Mouse (Mus musculus) heart, embryonic 13.5 days (tissue): Measurements from ENCODE around the gene Duox2. TPM values are rescaled to one million over a fixed set of nuclear protein-coding genes. Genes with fewer than 3 reads are reported as not detected.
"Not testable (repeated sequence)": the region's sequence is repeated elsewhere in the genome, so short reads cannot be mapped to it uniquely, and the experiment has no call there.

ENCODE experiments used
- ATAC-seq: fragments of 200-750 bp; cut with Nextera tagmentation; 2 replicates; pipeline ENCODE4 v1.8.0; 2017; ENCODE audit warnings: moderate TSS enrichment; ENCODE audit not compliant: insufficient number of reproducible peaks, low FRiP score, low TSS enrichment; ENCODE audit errors: extremely low read depth
- H3K27ac ChIP-seq: fragments of 300-500 bp; sonication (generic); replicated peaks from 2 replicates; pipeline ENCODE4 v1.5.1; 2015; ENCODE audit warnings: moderate library complexity, mild to moderate bottlenecking, inconsistent platforms
- H3K27me3 ChIP-seq: fragments of 300-500 bp; sonication (generic); replicated peaks from 2 replicates; pipeline ENCODE4 v1.6.1; 2015; ENCODE audit warnings: mild to moderate bottlenecking, inconsistent platforms
- H3K36me3 ChIP-seq: fragments of 300-500 bp; sonication (generic); 2 replicates; pipeline ENCODE4 v1.6.1; 2015; ENCODE audit warnings: mild to moderate bottlenecking, inconsistent platforms
- H3K4me1 ChIP-seq: fragments of 300-500 bp; sonication (generic); 2 replicates; pipeline ENCODE4 v1.6.1; 2015; ENCODE audit warnings: inconsistent platforms
- H3K4me2 ChIP-seq: fragments of 300-500 bp; sonication (generic); 2 replicates; pipeline ENCODE4 v1.6.1; 2015; ENCODE audit warnings: inconsistent platforms, mild to moderate bottlenecking, moderate library complexity
- H3K4me3 ChIP-seq: fragments of 300-500 bp; sonication (generic); 2 replicates; pipeline ENCODE4 v1.5.1; 2015; ENCODE audit warnings: moderate library complexity, mild to moderate bottlenecking, inconsistent platforms
- H3K9ac ChIP-seq: fragments of 300-500 bp; sonication (generic); 2 replicates; pipeline ENCODE4 v1.6.1; 2015; ENCODE audit warnings: inconsistent platforms, mild to moderate bottlenecking, moderate library complexity
- H3K9me3 ChIP-seq: fragments of 300-500 bp; sonication (generic); 2 replicates; pipeline ENCODE4 v1.6.1; 2016; ENCODE audit warnings: inconsistent platforms
- WGBS: fragments of 180-500 bp; shearing (Covaris S2); methylation state at CpG from one replicate; pipeline ENCODE4 v1.1.7; 2015; ENCODE audit warnings: mixed read lengths; 5-methylcytosine and 5-hydroxymethylcytosine counted together
- polyA plus RNA-seq: library from polyadenylated mRNA; unstranded; fragments of >200 nt; fragmentation: Nextera tagmentation; extraction: Ambion mirVana; gene quantifications from 2 replicates; pipeline ENCODE4 v1.2.1, GENCODE M21; 2015

Gene Duox2
- 0.06 and 0.17 TPM in 2 replicates for polyA plus RNA-seq

DNA sequence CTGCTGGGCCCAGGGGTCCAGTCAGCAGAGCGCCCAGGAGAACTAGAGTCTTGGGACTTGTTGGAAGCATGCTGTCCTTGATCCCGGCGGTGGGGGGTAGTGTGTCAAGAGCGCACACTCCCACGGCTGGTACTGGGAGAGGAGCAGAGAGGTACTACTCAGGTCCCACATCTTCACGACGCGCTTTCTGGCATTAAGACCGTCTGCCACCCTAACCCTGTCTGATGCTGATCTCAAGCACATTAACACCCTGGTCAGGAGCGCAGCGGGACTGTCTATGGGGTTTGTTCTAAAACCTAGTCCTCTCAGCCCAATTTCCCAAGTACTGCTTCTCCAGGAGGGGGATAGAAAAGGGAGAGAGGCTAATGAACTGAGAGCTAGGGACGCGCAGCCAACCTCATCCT lies at the start of gene Duox2:
TSS of gene Duox2 (minus strand) at position 354 of the 404 bp plus-strand sequence.
- no peaks in the 10 kb centered on the region for H3K9me3 ChIP-seq
- no peak within 1 kb of the TSS for H3K27ac ChIP-seq
- no peak for ATAC-seq
- WGBS, result 5% methylated on average over 13 of the region's 13 CpGs
- peaks cover 53% of the 10 kb centered on the region for H3K4me1 ChIP-seq
- H3K36me3 ChIP-seq, result no peaks in the 10 kb centered on the region
- H3K27me3 ChIP-seq, result peaks cover 99% of the 10 kb centered on the region
- H3K4me2 ChIP-seq, result peak within 1 kb of the TSS; percentile 73
- peak within 1 kb of the TSS; percentile 47 for H3K4me3 ChIP-seq
- peak within 1 kb of the TSS; percentile 53 for H3K9ac ChIP-seq

DNA sequence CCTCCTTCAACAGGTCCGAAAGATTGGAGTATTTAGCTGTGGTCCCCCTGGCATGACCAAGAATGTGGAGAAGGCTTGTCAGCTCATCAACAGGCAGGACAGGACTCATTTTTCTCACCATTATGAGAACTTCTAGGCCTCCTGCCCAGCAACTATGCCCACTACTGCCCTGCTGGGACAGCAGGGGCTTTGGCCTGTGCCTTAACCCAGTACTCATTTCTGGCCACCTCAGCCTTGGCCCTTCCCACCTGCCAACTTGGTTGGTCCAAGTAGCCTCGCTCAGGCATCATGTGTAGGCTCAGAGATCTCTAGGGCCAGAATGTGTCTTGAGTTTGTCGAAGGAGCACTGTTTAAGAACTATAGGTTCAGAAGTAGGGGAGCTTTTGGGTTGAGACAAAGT lies 49.0 kb upstream of the Duox2 start:
- Histone ChIP-seq H3K27ac (no peak overlapping the region), H3K27me3 (peaks cover 12% of the 10 kb centered on the region), H3K36me3 (no peaks in the 10 kb centered on the region), H3K4me3 (no peak overlapping the region), H3K4me2 (no peak overlapping the region), H3K9ac (no peak overlapping the region), H3K4me1 (peaks cover 25% of the 10 kb centered on the region), H3K9me3 (no peaks in the 10 kb centered on the region)
- ATAC-seq, result no peak
- 77% methylated on average over 3 of the region's 3 CpGs for WGBS

DNA sequence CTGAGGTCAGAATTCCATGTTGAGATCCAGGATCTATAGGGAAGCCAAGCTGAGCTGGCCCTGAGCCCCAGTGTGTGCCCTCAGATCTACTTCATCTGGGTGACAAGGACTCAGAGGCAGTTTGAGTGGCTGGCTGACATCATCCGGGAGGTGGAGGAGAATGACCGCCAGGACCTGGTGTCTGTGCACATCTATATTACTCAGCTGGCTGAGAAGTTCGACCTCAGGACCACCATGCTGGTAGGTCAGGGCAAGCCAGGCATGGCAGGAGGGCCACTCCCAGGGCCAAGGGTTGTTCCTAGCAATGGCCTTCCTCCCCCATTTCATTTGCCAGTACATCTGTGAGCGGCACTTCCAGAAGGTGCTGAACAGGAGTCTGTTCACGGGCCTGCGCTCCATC lies 47.9 kb upstream of the Duox2 start:
- H3K4me2 ChIP-seq, H3K9me3 ChIP-seq, H3K4me3 ChIP-seq, H3K9ac ChIP-seq, ATAC-seq, H3K36me3 ChIP-seq, H3K27ac ChIP-seq: not testable (repeated sequence)
- H3K4me1 ChIP-seq, result peaks cover 17% of the 10 kb centered on the region
- H3K27me3 ChIP-seq, result peaks cover 13% of the 10 kb centered on the region
- 77% methylated on average over 6 of the region's 6 CpGs for WGBS

DNA sequence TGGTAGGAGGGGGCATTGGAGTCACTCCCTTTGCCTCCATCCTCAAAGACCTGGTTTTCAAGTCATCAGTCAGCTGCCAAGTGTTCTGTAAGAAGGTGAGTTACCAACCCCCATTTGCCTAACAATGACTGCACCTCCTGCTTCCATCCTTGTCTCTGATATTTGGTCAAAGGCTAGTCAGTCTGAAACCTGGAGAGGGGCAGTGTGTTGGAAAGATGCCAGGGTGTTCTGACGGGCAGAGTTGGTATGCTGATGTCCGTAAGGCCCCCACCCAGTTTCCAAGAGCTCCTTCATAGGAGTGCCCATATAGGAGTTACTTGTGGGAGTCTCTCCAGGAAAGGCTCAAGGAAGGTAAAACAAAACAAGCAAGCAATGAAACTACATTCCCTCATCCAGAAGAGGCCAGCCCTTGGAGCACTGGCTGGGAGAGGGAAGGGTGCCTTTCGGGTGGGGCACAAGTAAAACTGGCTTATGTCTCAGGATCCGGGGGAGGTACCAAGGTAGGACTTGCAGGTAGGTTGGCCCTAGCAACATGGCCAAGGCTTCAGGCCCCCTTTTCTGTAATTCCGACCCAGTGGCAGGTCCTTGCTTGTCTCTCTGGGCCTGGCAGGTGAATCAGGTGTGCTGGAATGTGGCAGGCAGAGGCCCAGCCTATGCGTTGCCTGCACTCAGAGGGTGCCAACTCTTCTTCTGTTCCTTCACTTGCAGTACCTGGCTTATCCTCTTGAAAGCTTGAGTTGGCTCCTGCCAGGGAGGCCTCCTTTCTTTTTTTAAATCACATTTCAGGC lies 47.1 kb upstream of the Duox2 start:
- Histone ChIP-seq H3K9me3 (no peaks in the 10 kb centered on the region), H3K27me3 (peaks cover 13% of the 10 kb centered on the region), H3K27ac (no peak overlapping the region), H3K4me3 (no peak overlapping the region), H3K9ac (no peak overlapping the region), H3K4me1 (peaks cover 17% of the 10 kb centered on the region), H3K36me3 (no peaks in the 10 kb centered on the region), H3K4me2 (no peak overlapping the region)
- ATAC-seq, result no peak
- 67% methylated on average over 6 of the region's 6 CpGs for WGBS

DNA sequence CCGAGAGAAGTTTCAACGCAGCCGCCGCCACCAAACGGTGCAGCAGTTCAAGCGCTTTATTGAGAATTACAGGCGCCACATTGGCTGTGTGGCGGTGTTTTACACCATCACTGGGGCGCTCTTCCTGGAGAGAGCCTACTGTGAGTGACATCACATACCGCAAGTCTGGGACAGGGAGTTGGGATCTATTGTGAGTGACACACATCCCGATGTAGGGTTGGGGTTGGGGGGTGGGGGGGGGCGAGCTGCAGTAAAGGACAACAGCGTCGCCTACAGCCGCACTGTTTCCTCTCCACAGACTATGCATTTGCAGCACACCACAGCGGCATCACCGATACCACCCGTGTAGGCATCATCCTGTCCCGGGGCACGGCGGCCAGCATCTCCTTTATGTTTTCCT lies 39.0 kb upstream of the Duox2 start:
- Histone ChIP-seq H3K9me3 (no peaks in the 10 kb centered on the region), H3K4me2 (peak overlapping the region; percentile 40), H3K4me3 (0 out of 2 replicates have a peak overlapping the region, but pooled peaks have one; percentile 3), H3K36me3 (no peaks in the 10 kb centered on the region), H3K4me1 (peaks cover 12% of the 10 kb centered on the region), H3K27me3 (peaks cover 23% of the 10 kb centered on the region), H3K9ac (no peak overlapping the region), H3K27ac (no peak overlapping the region)
- no peak for ATAC-seq
- WGBS, result 55% methylated on average over 21 of the region's 21 CpGs

DNA sequence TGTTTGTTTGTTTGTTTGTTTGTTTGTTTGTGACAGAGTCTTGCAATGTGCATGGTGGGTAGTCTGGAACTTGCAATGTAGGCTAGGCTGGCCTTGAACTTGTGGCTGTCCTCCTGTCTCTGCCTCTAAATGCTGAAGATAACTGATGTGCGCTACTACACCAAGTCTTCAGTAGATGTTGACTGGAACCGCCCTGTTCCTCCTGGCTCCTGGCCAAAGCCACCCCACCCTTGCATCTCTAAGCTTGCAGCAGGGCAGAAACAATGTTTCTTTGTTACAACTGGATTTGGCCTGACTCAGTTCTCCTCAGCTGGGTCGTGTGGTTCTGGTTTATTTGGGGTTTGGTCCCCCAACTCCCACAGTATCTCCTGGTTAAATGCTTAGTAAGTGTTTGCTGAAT lies 35.9 kb upstream of the Duox2 start:
- no peaks in the 10 kb centered on the region for H3K9me3 ChIP-seq
- no peaks in the 10 kb centered on the region for H3K36me3 ChIP-seq
- no peak overlapping the region for H3K9ac ChIP-seq
- H3K27me3 ChIP-seq, result peaks cover 22% of the 10 kb centered on the region
- no peak overlapping the region for H3K4me2 ChIP-seq
- no peak overlapping the region for H3K4me3 ChIP-seq
- H3K4me1 ChIP-seq, result peaks cover 12% of the 10 kb centered on the region
- no peak for ATAC-seq
- WGBS, result 58% methylated on average over 3 of the region's 3 CpGs
- H3K27ac ChIP-seq, result no peak overlapping the region

DNA sequence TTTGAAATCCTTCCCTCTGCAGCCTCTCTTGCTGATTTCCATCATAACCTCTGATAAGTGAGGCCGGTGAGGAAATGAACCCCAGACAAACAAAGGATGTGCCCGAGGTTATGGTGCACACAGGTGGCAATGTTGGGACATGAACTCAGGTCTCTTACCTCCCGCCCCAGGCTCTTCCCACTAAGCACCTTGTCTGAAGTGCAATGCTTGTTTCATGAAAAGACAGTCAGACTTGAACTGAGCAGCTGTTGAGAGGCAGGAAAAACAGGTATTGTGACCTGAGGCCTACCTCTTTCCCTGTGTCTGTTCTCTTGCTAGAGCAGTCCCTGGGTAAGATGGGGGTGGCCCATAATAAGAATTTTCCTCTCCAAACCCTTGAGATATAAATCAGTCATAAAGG lies 34.0 kb upstream of the Duox2 start:
- H3K4me3 ChIP-seq, result no peak overlapping the region
- peaks cover 6% of the 10 kb centered on the region; the same call in 1 of the 2 replicates for H3K27me3 ChIP-seq
- H3K9me3 ChIP-seq, result no peaks in the 10 kb centered on the region
- H3K27ac ChIP-seq, result no peak overlapping the region
- WGBS, result 75% methylated on average over 3 of the region's 3 CpGs
- no peak for ATAC-seq
- H3K36me3 ChIP-seq, result no peaks in the 10 kb centered on the region
- H3K9ac ChIP-seq, result no peak overlapping the region
- peaks cover 16% of the 10 kb centered on the region for H3K4me1 ChIP-seq
- no peak overlapping the region for H3K4me2 ChIP-seq

DNA sequence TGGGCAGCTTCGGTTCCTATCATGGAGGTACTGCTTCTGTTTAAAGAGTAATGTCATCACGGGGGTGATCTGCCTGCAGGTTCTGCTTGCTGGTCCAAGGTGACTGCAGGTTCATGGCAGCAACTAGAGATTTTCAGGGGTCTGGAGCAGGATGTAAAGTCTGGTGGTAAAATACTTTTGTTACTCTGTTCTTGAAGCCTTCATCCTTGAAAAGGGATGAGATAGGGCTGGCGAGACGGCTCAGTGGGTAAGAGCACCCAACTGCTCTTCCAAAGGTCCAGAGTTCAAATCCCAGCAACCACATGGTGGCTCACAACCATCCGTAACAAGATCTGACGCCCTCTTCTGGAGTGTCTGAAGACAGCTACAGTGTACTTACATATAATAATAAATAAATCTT lies 32.1 kb upstream of the Duox2 start:
- H3K36me3 ChIP-seq, H3K4me1 ChIP-seq, H3K27me3 ChIP-seq, H3K9me3 ChIP-seq, ATAC-seq, H3K27ac ChIP-seq, H3K9ac ChIP-seq, H3K4me3 ChIP-seq, H3K4me2 ChIP-seq: not testable (repeated sequence)
- WGBS, result 74% methylated on average over 6 of the region's 6 CpGs

DNA sequence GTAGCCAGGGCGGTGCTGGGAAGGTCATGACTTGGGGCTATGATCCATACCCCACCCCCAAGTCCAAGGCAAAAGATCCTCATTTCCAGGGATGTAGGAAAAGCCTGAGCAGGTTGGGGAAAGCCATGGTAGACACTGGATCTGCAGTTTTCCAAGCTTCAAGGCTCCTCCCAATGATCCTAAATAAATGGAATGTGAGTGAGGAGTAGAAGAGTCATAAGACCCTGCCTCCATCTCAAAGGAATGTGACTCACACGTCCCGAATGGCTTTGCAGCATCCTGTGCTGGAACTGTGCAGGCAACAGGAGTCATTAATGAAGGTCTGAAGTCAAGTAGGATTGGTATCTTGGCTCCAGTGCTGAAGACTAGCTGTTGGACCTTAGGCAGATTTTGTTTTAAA lies 29.7 kb upstream of the Duox2 start:
- ATAC-seq, result no peak

DNA sequence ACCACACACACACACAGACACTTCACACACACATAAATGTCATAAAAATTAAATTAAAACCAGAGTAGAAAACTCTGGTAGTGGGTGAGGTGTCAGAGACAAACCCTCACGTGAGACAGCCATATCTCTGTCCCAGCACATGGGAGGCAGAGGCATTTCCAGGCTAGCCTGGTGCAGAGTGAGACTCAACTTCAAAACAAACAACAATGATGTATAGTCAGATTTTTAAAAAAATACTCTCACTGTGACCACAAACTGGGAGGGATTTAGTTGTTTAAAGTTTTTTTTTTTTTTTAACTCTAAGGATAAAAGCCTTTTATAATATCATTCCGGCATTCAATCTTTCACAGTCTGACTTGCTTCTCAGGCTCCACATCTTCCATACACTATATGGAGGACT lies 27.1 kb upstream of the Duox2 start:
- 60% methylated on average over 2 of the region's 2 CpGs for WGBS
- no peaks in the 10 kb centered on the region for H3K27me3 ChIP-seq
- no peak overlapping the region for H3K27ac ChIP-seq
- H3K4me2 ChIP-seq, result no peak overlapping the region
- no peak for ATAC-seq
- no peaks in the 10 kb centered on the region for H3K36me3 ChIP-seq
- H3K4me1 ChIP-seq, result peaks cover 5% of the 10 kb centered on the region
- H3K9me3 ChIP-seq, result no peaks in the 10 kb centered on the region
- no peak overlapping the region for H3K4me3 ChIP-seq
- no peak overlapping the region for H3K9ac ChIP-seq

More for the DNA sequence above, 29.7 kb upstream of the Duox2 start:
- H3K9ac ChIP-seq, result no peak overlapping the region
- no peak overlapping the region for H3K4me3 ChIP-seq
- no peak overlapping the region for H3K4me2 ChIP-seq
- H3K27ac ChIP-seq, result no peak overlapping the region
- no peaks in the 10 kb centered on the region for H3K9me3 ChIP-seq
- H3K4me1 ChIP-seq, result peaks cover 5% of the 10 kb centered on the region
- 40% methylated on average over 3 of the region's 3 CpGs for whole genome bisulfite sequencing
- no peaks in the 10 kb centered on the region for H3K27me3 ChIP-seq
- no peaks in the 10 kb centered on the region for H3K36me3 ChIP-seq

DNA sequence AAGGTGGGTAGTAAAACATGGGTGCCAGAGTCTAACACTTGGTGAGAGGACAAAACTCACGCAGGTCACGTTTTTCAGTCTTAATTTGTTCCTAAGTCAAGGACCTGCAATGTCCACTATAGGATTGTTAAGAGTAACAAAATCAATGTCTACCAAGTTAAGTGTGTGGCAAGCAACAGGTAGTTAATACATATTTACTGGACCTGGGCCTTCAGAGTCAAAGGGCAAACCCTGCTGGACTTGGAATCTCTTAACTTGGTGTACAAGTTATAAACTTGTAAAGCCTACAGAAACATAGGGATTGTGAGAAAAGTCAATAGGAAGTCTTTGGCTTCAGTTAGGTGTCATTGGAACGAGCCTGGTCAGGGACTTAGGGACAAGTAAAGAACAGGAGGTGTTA lies 26.3 kb upstream of the Duox2 start:
- WGBS, result 69% methylated on average over 3 of the region's 3 CpGs

DNA sequence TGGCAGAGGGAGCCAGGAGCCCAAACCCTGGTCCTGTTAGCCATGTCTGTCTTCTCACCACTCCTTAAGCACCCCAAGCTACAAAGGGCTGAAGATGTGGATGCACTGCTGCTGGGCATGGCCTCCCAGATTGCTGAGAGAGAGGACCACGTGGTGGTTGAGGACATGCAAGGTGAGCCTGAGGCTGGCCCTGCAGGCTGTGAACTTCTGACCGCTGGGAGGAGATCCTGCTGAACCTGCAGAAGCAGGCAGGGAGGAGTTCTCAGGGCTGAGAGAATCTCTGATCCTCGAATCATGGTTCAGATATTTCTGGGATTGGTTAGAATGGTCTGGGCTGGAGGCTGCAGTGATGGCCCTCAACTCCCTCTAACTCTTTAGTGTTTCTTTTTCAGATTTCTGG lies 25.7 kb upstream of the Duox2 start:
- no peaks in the 10 kb centered on the region for H3K9me3 ChIP-seq
- no peak for ATAC-seq
- 56% methylated on average over 3 of the region's 3 CpGs for whole genome bisulfite sequencing

More for the DNA sequence above, 26.3 kb upstream of the Duox2 start:
- Histone ChIP-seq H3K27me3 (no peaks in the 10 kb centered on the region), H3K27ac (no peak overlapping the region), H3K4me3 (no peak overlapping the region), H3K9me3 (no peaks in the 10 kb centered on the region), H3K4me1 (peaks cover 5% of the 10 kb centered on the region), H3K9ac (no peak overlapping the region), H3K4me2 (no peak overlapping the region), H3K36me3 (no peaks in the 10 kb centered on the region)
- no peak for ATAC-seq

More for the DNA sequence above, 25.7 kb upstream of the Duox2 start:
- H3K27me3 ChIP-seq, result peaks cover 2% of the 10 kb centered on the region; the same call in 1 of the 2 replicates
- no peaks in the 10 kb centered on the region for H3K36me3 ChIP-seq
- H3K4me2 ChIP-seq, result no peak overlapping the region
- no peak overlapping the region for H3K4me3 ChIP-seq
- H3K4me1 ChIP-seq, result peaks cover 5% of the 10 kb centered on the region
- no peak overlapping the region for H3K9ac ChIP-seq
- H3K27ac ChIP-seq, result no peak overlapping the region
